Mouse (Mus musculus) thymus, postnatal 14 days (tissue): Measurements from ENCODE around the gene Galnt10.
"Not testable (repeated sequence)": the region's sequence is repeated elsewhere in the genome, so short reads cannot be mapped to it uniquely, and the experiment has no call there.

Source experiments
- DNase-seq: peaks from one replicate; pipeline ENCODE4 v3.0.0; 2021

Galnt10 gene

GRCm38 (mm10) chr11:57800266-57800951, 155.2 kb downstream of the Galnt10 start:
- peak; percentile 49 for DNase-seq

- DNase-seq, result peak; percentile 98
Observed at GRCm38 (mm10) chr11:57800971-57801765, 155.9 kb downstream of the Galnt10 start, which contains the start of gene Sap30l. Gene Sap30l, plus strand, starts transcription at chr11:57801637.

DNA sequence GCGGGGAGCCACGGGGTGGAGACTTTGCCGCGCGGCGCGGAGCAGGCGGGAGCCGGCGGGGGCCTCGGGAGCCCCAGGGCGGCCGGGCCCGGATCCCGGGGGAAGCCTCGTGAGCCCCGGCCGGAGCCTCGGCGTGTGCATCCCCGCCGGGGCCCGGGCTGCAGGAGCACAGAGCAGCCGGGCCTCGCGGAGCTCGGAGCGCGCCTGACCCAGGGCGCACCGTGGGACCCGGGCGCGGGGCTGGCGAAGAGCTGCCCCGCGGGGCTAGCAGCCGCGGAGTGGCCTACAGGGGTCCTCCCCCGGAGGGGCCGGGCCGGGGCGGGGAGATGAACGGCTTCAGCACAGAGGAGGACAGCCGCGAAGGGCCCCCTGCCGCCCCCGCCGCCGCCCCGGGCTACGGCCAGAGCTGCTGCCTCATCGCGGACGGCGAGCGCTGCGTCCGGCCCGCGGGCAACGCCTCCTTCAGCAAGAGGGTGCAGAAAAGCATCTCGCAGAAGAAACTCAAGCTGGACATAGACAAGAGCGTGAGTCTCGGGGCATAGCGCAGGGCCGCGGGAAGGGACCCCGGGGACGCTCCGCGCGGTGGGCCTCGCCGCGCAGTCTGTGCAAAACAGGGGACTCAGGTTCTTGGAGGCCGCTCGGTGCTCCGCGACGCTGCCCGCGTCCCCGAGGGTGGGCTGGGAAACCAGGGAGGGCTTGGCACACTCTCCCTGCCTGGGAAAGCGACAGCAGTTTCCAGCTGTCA, 156.7 kb downstream of the Galnt10 start:
- peak; percentile 65 for DNase-seq

DNA sequence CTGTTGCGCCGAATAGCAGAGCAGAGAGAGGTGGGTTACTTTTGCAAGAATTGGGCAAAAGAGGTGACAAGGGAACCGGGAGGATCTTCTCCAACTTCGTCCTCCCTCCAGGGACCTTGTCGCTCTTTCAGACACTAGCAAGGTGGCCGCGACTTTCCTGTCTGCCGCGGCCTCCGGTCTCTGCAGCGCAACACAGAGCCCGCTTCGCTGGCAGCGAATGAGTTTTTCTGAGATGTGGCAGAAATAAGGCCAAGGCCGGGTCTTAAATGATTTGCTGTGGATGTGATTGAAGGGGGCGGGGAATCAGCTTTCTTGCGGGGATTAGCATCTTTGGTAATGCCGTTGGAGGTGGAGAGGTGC, 157.2 kb downstream of the Galnt10 start:
- DNase-seq, result peak; percentile 48

- DNase-seq, result no peak
Observed at GRCm38 (mm10) chr11:57805047-57805446, 159.8 kb downstream of the Galnt10 start.

GRCm38 (mm10) chr11:57809017-57809731, 163.9 kb downstream of the Galnt10 start:
- no peak for DNase-seq

- no peak for DNase-seq
Observed at GRCm38 (mm10) chr11:57809732-57810098, 164.5 kb downstream of the Galnt10 start.

- no peak for DNase-seq
Observed at GRCm38 (mm10) chr11:57811006-57811405, 165.8 kb downstream of the Galnt10 start.

DNA sequence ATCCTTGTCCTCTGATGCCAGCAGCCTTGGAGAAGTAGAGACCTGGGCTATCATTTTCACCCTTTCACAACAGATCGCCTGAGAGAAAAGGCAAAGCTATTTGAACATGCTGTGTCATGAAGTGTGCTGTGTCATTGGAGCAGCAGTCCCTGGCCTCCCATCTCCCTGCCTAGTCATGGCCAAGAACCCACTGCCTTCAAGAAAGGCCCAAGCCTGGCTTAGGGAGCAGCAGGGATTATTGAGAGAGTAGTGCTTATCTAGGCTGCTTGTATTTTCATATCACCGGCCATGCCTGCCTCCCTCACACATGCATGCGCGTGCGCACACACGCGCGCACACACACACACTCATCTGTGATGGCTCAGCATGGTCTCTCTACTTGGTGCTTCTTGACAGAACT, 167.0 kb downstream of the Galnt10 start:
- DNase-seq, result no peak

GRCm38 (mm10) chr11:57813641-57814040, 168.4 kb downstream of the Galnt10 start:
- DNase-seq, result no peak

- DNase-seq, result peak; percentile 28
Observed at GRCm38 (mm10) chr11:57818189-57818588, 172.9 kb downstream of the Galnt10 start.

DNA sequence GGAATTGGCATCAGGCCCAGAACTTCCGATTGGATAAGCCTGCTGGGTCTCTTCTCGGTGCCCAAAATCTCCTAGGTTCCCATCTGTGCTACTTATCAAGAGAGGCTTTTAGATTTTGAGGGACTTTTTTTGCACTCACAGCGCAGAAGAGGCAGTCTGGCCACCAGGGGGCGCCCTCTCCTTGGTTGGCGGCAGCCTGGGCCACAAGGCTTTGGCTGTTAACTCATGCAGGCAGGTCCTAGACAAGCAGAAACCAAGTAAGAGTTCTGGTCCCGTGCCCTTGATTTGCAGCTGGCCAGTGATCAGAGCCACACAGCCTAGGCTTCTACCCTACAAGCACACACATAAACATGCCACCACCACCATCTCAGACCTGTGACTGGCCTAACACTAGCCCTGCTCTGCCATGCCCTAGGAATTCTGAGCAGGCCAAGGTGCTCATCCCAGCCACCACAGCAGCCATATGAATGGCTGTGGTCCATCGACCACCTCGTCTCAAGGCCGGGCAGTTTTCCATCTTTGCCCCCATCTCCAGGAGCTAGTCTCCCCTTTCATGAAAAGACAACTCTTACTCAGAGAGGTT, 174.8 kb downstream of the Galnt10 start:
- DNase-seq, result peak; percentile 84

- DNase-seq, result not testable (repeated sequence)
Observed at GRCm38 (mm10) chr11:57823159-57823558, 177.9 kb downstream of the Galnt10 start.

- no peak for DNase-seq
Observed at GRCm38 (mm10) chr11:57823714-57824113, 178.5 kb downstream of the Galnt10 start.

DNA sequence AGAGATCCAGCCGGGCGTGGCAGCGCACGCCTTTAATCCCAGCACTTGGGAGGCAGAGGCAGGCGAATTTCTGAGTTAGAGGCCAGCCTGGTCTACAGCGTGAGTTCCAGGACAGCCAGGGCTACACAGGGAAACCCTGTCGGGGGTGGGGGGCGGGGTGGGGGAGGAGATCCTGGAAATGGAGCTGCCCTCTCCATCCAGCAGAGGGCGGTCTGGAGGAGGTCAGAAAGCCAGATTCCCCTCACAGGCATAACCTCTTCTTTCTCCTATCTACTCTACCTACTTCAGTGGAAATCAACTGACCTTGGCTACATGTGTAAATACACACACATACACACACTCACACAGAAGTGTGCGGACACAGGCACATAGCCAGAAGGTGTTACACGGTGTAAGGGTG, 180.0 kb downstream of the Galnt10 start:
- DNase-seq, result peak; percentile 21

DNA sequence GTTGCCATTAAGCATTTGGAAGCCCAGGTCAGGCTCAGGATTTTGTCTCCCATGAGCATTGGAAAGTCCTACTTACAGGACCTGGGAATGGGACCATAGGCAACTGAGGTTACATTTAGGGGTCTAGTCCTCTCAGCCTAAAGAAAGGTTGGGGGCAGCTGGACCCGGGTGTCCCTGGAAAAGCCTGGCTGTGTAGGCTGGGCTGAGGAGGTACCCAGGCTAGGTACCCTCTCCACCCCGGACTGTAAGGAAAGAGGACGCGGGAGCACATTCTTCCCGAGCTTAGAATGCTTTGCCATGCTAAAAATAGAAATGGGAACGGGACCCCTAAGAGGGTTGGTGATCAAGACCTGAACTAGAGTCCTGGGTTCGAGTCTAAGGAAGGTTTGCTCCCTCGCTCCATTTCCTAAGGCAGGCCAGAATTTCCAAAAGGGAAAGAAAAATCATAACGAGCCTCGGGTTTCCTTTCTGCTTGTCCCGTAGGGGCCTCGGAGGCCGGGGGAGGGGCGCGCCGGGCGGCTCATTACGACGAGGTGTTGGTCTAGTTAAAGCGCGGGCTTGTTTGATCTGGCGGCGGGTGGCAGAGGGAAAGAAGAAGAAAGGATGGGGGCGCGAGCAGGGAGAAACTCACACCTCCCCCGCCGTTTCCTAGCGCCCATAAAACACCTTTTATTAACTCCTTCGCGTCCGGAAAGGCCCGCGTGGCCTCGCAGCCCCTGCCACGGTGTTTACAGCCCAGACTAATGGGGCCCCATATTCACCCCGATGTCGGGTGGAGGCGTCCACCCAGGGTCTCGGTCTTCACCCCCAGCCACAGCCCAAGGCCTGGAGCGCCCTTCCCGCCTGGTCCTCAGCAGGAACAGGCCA, 182.0 kb downstream of the Galnt10 start:
- DNase-seq, result peak; percentile 62

- peak; percentile 34 for DNase-seq
Observed at GRCm38 (mm10) chr11:57827915-57828545, 182.8 kb downstream of the Galnt10 start.

- DNase-seq, result no peak
Observed at GRCm38 (mm10) chr11:57828955-57829870, 184.0 kb downstream of the Galnt10 start.

- DNase-seq, result no peak
Observed at GRCm38 (mm10) chr11:57829871-57830775, 184.9 kb downstream of the Galnt10 start.
